Mouse (Mus musculus) intestine, embryonic 14.5 days (tissue): ENCODE data around the gene Polr3h. TPM values are rescaled to one million over a fixed set of nuclear protein-coding genes. Genes with fewer than 3 reads are reported as not detected.
"Not testable (repeated sequence)": the region's sequence is repeated elsewhere in the genome, so short reads cannot be mapped to it uniquely, and the experiment has no call there.

Experiments used
- ATAC-seq: fragments of 200-750 bp; cut with Nextera tagmentation; replicated peaks from 2 replicates; pipeline ENCODE4 v1.8.0; 2017; ENCODE audit warnings: low read depth, moderate number of reproducible peaks, moderate TSS enrichment, moderate library complexity; ENCODE audit not compliant: low FRiP score, low TSS enrichment
- DNase-seq: peaks from one replicate; pipeline ENCODE4 v3.0.0-alpha.2; 2018; ENCODE audit warnings: low spot score
- H3K27ac ChIP-seq: fragments of 300-500 bp; sonication (generic); 2 replicates; pipeline ENCODE4 v1.5.1; 2014; ENCODE audit warnings: low read depth, mild to moderate bottlenecking, control low read depth
- H3K27me3 ChIP-seq: fragments of 300-500 bp; sonication (generic); replicated peaks from 2 replicates; pipeline ENCODE4 v1.6.1; 2014; ENCODE audit warnings: low read length, control low read depth; ENCODE audit not compliant: control insufficient read depth, insufficient read depth
- H3K36me3 ChIP-seq: fragments of 300-500 bp; sonication (generic); 2 replicates; pipeline ENCODE4 v1.6.1; 2014; ENCODE audit warnings: low read length, control low read depth; ENCODE audit not compliant: control insufficient read depth, insufficient read depth
- H3K4me1 ChIP-seq: fragments of 300-500 bp; sonication (generic); replicated peaks from 2 replicates; pipeline ENCODE4 v1.6.1; 2014; ENCODE audit warnings: low read length, control low read depth, mixed read lengths; ENCODE audit not compliant: control insufficient read depth, insufficient read depth
- H3K4me2 ChIP-seq: fragments of 300-500 bp; sonication (generic); 2 replicates; pipeline ENCODE4 v1.6.1; 2014; ENCODE audit warnings: low read length
- H3K4me3 ChIP-seq: fragments of 300-500 bp; sonication (generic); 2 replicates; pipeline ENCODE4 v1.5.1; 2014; ENCODE audit warnings: low read depth, low read length, control low read depth, mixed read lengths
- H3K9ac ChIP-seq: fragments of 300-500 bp; sonication (generic); 2 replicates; pipeline ENCODE4 v1.6.1; 2014; ENCODE audit warnings: mild to moderate bottlenecking, low read length
- H3K9me3 ChIP-seq: fragments of 300-500 bp; sonication (generic); 2 replicates; pipeline ENCODE4 v1.6.1; 2016; ENCODE audit warnings: low read length, control low read depth; ENCODE audit not compliant: control insufficient read depth
- WGBS: fragments of 180-500 bp; shearing (Covaris S2); extraction: QIAGEN DNeasy Blood & Tissue Kit; methylation state at CpG from one replicate; pipeline ENCODE4 v1.1.7; 2014; 5-methylcytosine and 5-hydroxymethylcytosine counted together
- polyA plus RNA-seq: library from polyadenylated mRNA; unstranded; fragments of >200 nt; fragmentation: Nextera tagmentation; extraction: Ambion mirVana; gene quantifications from 2 replicates; pipeline ENCODE4 v1.2.1, GENCODE M21; 2014

The Polr3h gene
- polyA plus RNA-seq = 75.4 and 79.5 TPM in 2 replicates

DNA sequence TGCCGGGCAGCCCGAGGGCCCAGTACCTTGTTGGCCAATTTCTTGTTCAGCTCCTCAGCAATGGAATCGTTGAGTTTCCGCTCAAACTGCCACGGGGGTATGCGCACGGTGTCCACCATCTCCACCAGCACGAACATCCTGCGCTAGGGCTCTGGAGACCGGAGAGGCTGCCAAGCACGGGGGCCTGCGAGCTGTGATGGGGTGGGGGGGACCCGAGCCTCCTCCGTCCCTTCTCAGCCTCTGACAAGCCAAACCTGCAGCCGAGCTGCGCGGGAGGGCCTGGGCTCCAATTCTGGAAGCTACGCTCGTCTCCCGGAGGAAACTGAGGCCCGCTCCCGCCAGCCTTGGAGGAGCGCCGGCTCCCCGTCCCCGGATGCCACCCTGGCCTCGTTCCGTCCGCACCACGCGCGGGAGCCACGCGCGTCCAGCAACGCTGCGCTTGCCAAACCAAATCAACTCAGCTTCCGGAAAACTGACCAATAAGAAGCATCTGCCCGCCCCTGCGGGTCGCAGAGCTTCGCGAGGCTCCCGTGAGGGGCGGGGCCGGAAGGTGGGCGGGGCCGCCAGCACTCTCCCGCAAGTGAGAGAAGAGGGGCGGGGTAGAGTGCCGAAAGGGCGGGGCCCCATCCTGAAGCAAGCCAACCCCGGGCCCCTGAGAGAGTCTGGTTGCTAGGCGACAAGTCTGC is at the start of gene Polr3h:
TSS of gene Polr3h (minus strand) at position 481 of the 686 bp plus-strand sequence.
- Histone ChIP-seq H3K27ac (peak within 1 kb of the TSS; percentile 17; the same call in 1 of the 2 replicates), H3K9ac (peak within 1 kb of the TSS; percentile 60), H3K27me3 (no peaks in the 10 kb centered on the region), H3K4me1 (peaks cover 13% of the 10 kb centered on the region), H3K9me3 (no peaks in the 10 kb centered on the region), H3K4me3 (peak within 1 kb of the TSS; percentile 63), H3K36me3 (0 out of 2 replicates have a peak, but pooled peaks cover 3% of the 10 kb centered on the region), H3K4me2 (peak within 1 kb of the TSS; percentile 61)
- peak; percentile 96 for DNase-seq
- peak; percentile 94 for ATAC-seq
- WGBS = 1% methylated on average over 54 of the region's 54 CpGs

DNA sequence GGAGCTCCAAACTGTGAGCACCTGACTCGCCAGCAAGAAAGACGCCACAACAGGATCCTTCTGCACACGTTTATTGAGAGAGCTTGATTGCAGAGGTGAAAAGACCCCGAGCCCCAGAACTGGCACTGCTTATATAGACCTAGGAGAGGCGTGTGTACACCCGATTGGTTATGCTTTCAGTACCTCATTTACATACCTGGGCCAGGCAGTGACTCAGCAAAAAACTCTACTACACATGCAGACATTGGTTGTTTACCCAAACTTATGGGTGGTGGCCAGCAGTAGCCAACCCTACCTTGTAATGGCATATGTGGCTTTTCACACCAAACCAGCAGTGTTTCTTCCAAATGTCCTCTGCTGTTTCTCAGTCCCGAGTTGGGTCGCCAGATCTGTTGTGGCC is 49.1 kb upstream of the Polr3h start:
- not testable (repeated sequence) for H3K9me3 ChIP-seq, ATAC-seq

DNA sequence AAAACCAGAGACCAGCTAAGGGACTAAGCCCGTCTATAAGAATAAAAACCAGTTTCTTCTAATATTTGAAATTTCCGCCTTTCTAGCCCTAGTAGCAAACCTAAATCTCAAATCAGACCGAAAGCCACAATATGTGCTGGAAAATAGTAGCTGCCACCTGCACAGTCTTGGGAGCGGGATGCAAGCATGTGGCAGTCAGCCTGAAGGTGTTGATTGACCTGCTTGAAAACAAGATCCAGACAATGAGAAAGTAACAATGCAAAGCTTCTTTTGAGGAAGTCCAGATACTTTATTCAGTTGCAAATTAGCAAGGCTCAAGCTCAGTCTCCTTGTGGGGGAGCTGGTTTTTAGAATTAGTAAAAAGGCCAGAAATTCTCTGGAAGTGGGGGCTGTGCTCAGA is 44.5 kb upstream of the Polr3h start:
- not testable (repeated sequence) for H3K4me1 ChIP-seq, H3K9me3 ChIP-seq, H3K27ac ChIP-seq, H3K9ac ChIP-seq, ATAC-seq, DNase-seq, H3K27me3 ChIP-seq, H3K4me2 ChIP-seq, H3K4me3 ChIP-seq, H3K36me3 ChIP-seq
- 92% methylated on average over 4 of the region's 4 CpGs for WGBS

More for the DNA sequence above, 49.1 kb upstream of the Polr3h start:
- H3K9ac ChIP-seq, H3K27me3 ChIP-seq, H3K4me1 ChIP-seq, H3K4me2 ChIP-seq, H3K4me3 ChIP-seq, H3K36me3 ChIP-seq, DNase-seq, H3K27ac ChIP-seq: not testable (repeated sequence)
- 92% methylated on average over 8 of the region's 8 CpGs for WGBS

DNA sequence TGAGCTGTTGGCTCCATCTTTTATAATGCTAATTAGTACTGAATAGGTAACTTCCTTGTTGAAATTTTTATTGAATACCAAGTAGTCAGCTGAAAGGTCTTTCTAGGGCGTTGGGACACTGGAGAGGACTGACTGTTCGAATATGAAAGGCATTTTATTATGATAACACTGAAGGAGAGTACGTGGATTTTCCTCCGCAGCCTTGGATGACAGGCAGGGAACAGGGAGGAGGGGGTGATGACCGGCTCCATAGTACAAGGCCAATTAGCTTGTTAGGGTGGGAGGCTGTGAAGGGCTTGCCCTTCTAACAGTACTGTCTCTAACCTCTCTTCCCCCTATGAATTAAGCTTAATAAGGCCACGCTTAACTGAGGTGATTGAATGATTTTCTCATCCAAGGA is 43.6 kb upstream of the Polr3h start:
- not testable (repeated sequence) for ATAC-seq, H3K4me2 ChIP-seq, H3K9me3 ChIP-seq, H3K27ac ChIP-seq, H3K27me3 ChIP-seq, H3K9ac ChIP-seq, H3K36me3 ChIP-seq, H3K4me3 ChIP-seq, H3K4me1 ChIP-seq, DNase-seq
- WGBS = 78% methylated on average over 6 of the region's 6 CpGs

DNA sequence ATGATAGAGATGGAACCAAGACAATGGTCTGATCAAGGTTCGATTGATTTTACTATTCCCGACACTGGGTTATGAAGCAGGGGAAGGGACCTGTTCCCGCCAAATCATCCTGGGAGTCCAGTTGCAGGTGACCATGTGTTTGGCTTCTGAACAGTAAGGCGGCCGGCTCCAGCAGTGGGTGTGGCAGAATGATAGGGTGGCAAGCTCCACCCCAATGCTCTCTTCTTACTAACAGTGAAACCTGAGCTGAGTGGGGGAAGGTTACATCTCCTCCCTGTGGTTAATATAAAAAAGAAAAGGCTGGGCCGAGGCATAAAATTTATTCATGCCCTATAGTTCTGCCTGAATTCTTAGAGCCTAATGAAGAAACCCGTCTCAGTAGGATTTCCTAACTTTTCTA is 43.1 kb upstream of the Polr3h start:
- H3K9ac ChIP-seq = no peak overlapping the region
- H3K4me3 ChIP-seq = no peak overlapping the region
- H3K27ac ChIP-seq = no peak overlapping the region
- ATAC-seq (no peak), DNase-seq (no peak)
- H3K4me1 ChIP-seq = no peaks in the 10 kb centered on the region
- H3K36me3 ChIP-seq = no peaks in the 10 kb centered on the region
- H3K27me3 ChIP-seq = no peaks in the 10 kb centered on the region
- H3K9me3 ChIP-seq = no peaks in the 10 kb centered on the region
- WGBS = 59% methylated on average over 7 of the region's 7 CpGs
- no peak overlapping the region for H3K4me2 ChIP-seq

DNA sequence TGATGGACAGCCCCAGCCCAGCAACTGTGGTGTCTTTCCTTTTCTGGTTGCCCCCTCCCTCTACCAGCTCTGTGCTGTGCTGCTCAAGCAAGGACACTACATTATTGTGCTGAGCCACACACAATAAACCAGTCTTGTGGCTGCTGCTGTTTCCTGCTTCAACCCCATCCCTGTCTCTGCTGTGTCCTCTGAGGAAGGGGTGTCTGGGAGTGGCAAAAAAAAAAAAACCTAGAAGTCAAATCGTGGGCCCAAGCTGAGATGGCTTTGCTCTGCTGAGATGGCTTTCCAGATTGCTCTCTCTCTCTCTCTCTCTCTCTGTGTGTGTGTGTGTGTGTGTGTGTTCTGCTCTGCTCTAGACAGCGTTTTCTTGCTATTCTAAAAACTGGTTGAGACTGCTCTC is 42.4 kb upstream of the Polr3h start:
- Histone ChIP-seq H3K27me3 (no peaks in the 10 kb centered on the region), H3K4me2 (no peak overlapping the region), H3K36me3 (no peaks in the 10 kb centered on the region), H3K9me3 (no peaks in the 10 kb centered on the region), H3K4me3 (no peak overlapping the region), H3K4me1 (no peaks in the 10 kb centered on the region), H3K9ac (no peak overlapping the region), H3K27ac (no peak overlapping the region)
- no peak for DNase-seq
- ATAC-seq = no peak
- 40% methylated on average over 2 of the region's 2 CpGs for WGBS

DNA sequence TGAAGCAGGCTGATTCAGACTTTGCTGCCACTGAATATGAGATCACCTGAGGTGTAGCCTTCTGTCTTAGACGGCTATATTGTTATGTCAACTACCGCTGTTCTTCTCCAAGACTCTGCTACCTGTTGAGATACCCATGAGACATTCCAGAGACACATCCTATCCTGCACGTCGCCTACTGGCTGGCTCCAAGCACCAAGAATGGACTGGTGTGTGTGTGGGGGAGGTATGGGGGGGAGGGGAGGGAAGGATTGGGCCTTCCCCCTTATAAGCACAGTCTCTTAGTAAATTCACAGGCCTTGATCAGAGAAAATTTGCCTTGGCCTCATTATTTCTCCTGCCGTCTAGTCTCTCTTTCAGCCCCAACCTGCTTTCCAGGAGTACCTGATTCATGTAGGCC is 41.8 kb upstream of the Polr3h start:
- Histone ChIP-seq H3K4me3 (no peak overlapping the region), H3K27me3 (no peaks in the 10 kb centered on the region), H3K9me3 (no peaks in the 10 kb centered on the region), H3K9ac (no peak overlapping the region), H3K4me1 (no peaks in the 10 kb centered on the region), H3K27ac (no peak overlapping the region), H3K4me2 (no peak overlapping the region), H3K36me3 (no peaks in the 10 kb centered on the region)
- ATAC-seq (no peak), DNase-seq (no peak)
- 81% methylated on average over 5 of the region's 5 CpGs for WGBS

DNA sequence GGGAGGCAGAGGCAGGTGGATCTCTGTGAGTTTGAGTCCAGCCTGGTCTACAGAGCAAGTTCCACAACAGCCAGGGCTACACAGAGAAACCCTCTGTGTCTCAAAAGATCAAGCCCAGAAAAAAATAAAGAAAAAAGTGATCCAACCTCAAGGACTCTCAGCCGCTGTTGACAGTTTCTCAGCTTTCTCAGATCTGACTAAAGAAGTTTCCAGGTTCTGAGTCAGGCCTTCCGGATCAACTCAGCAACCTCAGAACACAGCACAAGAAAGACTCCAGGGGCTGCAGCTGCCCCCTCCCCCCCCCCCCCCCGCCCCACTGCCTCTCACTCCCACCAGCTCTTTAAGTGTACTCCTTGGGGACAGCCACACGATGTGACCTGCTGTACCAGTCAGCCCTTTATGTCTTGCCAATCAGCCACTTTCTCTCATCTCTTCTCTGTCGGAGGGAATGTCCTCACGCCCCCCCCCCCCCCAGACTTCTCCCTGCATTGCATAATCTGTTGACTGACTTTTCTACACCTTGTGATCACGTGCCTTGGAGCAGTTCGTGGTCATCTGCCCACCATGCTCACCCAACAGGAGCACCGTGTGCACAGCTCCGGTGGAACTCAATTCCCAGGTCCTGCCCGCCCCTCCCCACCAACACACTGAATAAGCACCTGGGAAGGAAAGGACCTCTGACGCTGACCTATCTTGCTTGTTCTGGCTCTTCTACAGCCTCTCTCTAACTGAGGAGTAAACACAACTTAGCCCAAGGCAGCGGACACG is 40.2 kb upstream of the Polr3h start:
- DNase-seq (no peak), ATAC-seq (no peak)
- WGBS = 81% methylated on average over 12 of the region's 14 CpGs
- Histone ChIP-seq H3K27ac (no peak overlapping the region), H3K27me3 (no peaks in the 10 kb centered on the region), H3K4me2 (no peak overlapping the region), H3K36me3 (no peaks in the 10 kb centered on the region), H3K4me3 (no peak overlapping the region), H3K9me3 (no peaks in the 10 kb centered on the region), H3K4me1 (no peaks in the 10 kb centered on the region), H3K9ac (no peak overlapping the region)
